ENCODE assay signal across 19 mouse cellular contexts in the genomic region with DNA sequence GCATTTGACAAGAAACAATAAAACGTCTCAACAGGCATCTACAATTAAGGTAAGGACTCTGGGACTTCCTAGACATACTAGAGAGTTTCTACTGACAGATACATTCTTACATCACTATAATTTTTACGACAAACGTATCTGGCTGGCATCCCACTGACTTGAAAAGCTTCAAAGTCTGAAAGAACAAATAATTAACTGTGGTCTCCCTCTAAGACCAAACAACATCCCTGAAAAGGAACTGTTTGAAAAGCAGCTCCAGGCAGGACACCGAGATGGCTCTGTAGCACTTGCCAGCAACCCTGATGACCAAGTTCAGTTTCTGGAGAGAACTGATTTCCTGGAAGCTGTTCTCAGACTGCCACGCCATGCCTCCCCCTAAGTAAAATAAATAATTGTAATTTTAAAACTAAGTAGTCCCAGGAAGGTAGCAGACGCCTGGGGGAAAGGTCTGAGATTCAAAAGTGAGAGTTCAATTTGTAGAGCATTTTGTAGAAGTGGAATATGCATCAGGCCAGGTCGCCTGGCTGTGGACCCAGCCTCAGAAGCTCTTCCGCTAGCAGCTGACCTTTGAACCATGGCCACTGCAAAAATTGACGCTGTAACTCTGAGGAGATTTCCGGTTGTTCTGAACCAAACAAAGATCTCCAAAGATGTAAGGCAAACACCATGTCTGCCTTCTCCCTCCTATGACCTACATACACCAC.
A peak's percentile ranks its signal among the peaks of the same experiment; 100 is the strongest.
DNase-seq lines count a peak whose midpoint lies in the region; ATAC-seq and TF ChIP-seq lines count a peak whose summit lies in the region.
"Had no signal": no experiment of that assay in that cellular context is flagged by ENCODE, and none has a peak within 500 bp of the region (broad histone marks: within the 10 kb centered on the region; RNA-seq: fewer than 3 reads in every experiment).

No protein-coding gene starts in this region.

- H3K4me2 ChIP-seq in forebrain, postnatal 0 days (ENCODE audit: low read depth) = no peak overlapping the region
- H3K4me2 ChIP-seq in forebrain, embryonic 14.5 days (ENCODE audit: low read length) = no peak overlapping the region
- H3K4me2 ChIP-seq in lung, embryonic 16.5 days (ENCODE audit: low read depth, low read length) = peak overlapping the region; percentile 19; the same call in 1 of the 2 replicates
- H3K4me2 ChIP-seq in kidney, embryonic 16.5 days (replicated peaks; ENCODE audit: low read depth, low read length) = no peak overlapping the region
- peak overlapping the region; percentile 4; the same call in 1 of the 2 replicates for H3K4me2 ChIP-seq in liver, postnatal 0 days (ENCODE audit: low read depth, low read length)
- H3K4me2 ChIP-seq: forebrain, embryonic 15.5 days; heart, embryonic 15.5 days; limb, embryonic 13.5 days had no signal

- no peak overlapping the region for H3K9ac ChIP-seq in forebrain, postnatal 0 days
- H3K9ac ChIP-seq in forebrain, embryonic 14.5 days (ENCODE audit: low read length) = no peak overlapping the region
- no peak overlapping the region for H3K9ac ChIP-seq in lung, embryonic 16.5 days (ENCODE audit: low read length)
- no peak overlapping the region for H3K9ac ChIP-seq in kidney, embryonic 16.5 days (replicated peaks; ENCODE audit: low read length)
- no peak overlapping the region for H3K9ac ChIP-seq in liver, postnatal 0 days (replicated peaks)
- H3K9ac ChIP-seq: forebrain, embryonic 15.5 days; heart, embryonic 15.5 days; limb, embryonic 13.5 days had no signal

- H3K27me3 ChIP-seq in forebrain, postnatal 0 days (ENCODE audit: insufficient read depth, low read length) = no peaks in the 10 kb centered on the region
- H3K27me3 ChIP-seq in forebrain, embryonic 14.5 days (replicated peaks; ENCODE audit: control insufficient read depth, insufficient read depth, low read length) = no peaks in the 10 kb centered on the region
- no peaks in the 10 kb centered on the region for H3K27me3 ChIP-seq in lung, embryonic 16.5 days (ENCODE audit: control insufficient read depth, insufficient read depth, low read depth, low read length)
- H3K27me3 ChIP-seq in kidney, embryonic 16.5 days (ENCODE audit: insufficient read depth, low read length) = no peaks in the 10 kb centered on the region
- H3K27me3 ChIP-seq in liver, postnatal 0 days (ENCODE audit: insufficient read depth, low read length) = no peaks in the 10 kb centered on the region
- H3K27me3 ChIP-seq: forebrain, embryonic 15.5 days; heart, embryonic 15.5 days; limb, embryonic 13.5 days had no signal

- WGBS in forebrain, postnatal 0 days = 67% methylated on average over 10 of the region's 10 CpGs
- WGBS in forebrain, embryonic 14.5 days = 77% methylated on average over 10 of the region's 10 CpGs
- WGBS in lung, embryonic 16.5 days = 34% methylated on average over 10 of the region's 10 CpGs
- 41% methylated on average over 10 of the region's 10 CpGs for WGBS in lung, adult 2 months
- WGBS in kidney, embryonic 16.5 days = 47% methylated on average over 10 of the region's 10 CpGs
- 47% methylated on average over 10 of the region's 10 CpGs for WGBS in liver, postnatal 0 days (ENCODE audit: insufficient replicate concordance)

- DNase-seq in forebrain, postnatal 0 days = no peak
- DNase-seq in forebrain, embryonic 14.5 days (ENCODE audit: low spot score) = no peak
- DNase-seq in lung, adult 2 months = no peak
- DNase-seq in liver, postnatal 0 days = no peak
- no peak for DNase-seq in cerebellum, postnatal 36 days
- DNase-seq in urinary bladder, postnatal 4 days (ENCODE audit: low spot score in 2 of 2) = no peak
- DNase-seq: cerebellum, postnatal 10 days; heart, adult 18-20 months; layer of hippocampus, adult 9-11 months; right cerebral cortex, postnatal 14 days; thymus, postnatal 4 days had no signal

- H3K9me3 ChIP-seq in forebrain, postnatal 0 days (ENCODE audit: low read length) = no peaks in the 10 kb centered on the region
- no peaks in the 10 kb centered on the region for H3K9me3 ChIP-seq in forebrain, embryonic 14.5 days (replicated peaks; ENCODE audit: control insufficient read depth, low read length)
- no peaks in the 10 kb centered on the region for H3K9me3 ChIP-seq in lung, embryonic 16.5 days (ENCODE audit: control insufficient read depth, low read length)
- H3K9me3 ChIP-seq in kidney, embryonic 16.5 days (ENCODE audit: low read length) = no peaks in the 10 kb centered on the region
- H3K9me3 ChIP-seq in liver, postnatal 0 days (ENCODE audit: low read length) = no peaks in the 10 kb centered on the region
- H3K9me3 ChIP-seq: embryonic facial prominence, embryonic 10.5 days; forebrain, embryonic 15.5 days; heart, embryonic 15.5 days; limb, embryonic 13.5 days; midbrain, embryonic 10.5 days had no signal

- no peak for TF ChIP-seq CTCF in forebrain, postnatal 0 days (IDR thresholded peaks at IDR 0.05; ENCODE audit: low read depth)
- TF ChIP-seq CTCF in lung, adult 2 months (IDR thresholded peaks at IDR 0.05; ENCODE audit: insufficient read depth, low read length) = no peak
- TF ChIP-seq CTCF in liver, postnatal 0 days (IDR thresholded peaks at IDR 0.05; ENCODE audit: low read depth) = no peak

- peak overlapping the region; percentile 9; the same call in 1 of the 2 replicates for H3K27ac ChIP-seq in forebrain, postnatal 0 days (ENCODE audit: low read depth, low read length)
- no peak overlapping the region for H3K27ac ChIP-seq in forebrain, embryonic 14.5 days (ENCODE audit: low read depth, low read length)
- H3K27ac ChIP-seq in lung, embryonic 16.5 days (ENCODE audit: low read length) = 0 out of 2 replicates have a peak overlapping the region, but pooled peaks have one; percentile 28
- H3K27ac ChIP-seq in kidney, embryonic 16.5 days (ENCODE audit: low read length) = peak overlapping the region; percentile 48; the same call in 1 of the 2 replicates
- peak overlapping the region; percentile 77 for H3K27ac ChIP-seq in liver, postnatal 0 days (ENCODE audit: low read depth)
- H3K27ac ChIP-seq: embryonic facial prominence, embryonic 10.5 days; forebrain, embryonic 15.5 days; heart, embryonic 15.5 days; kidney, postnatal 0 days; limb, embryonic 13.5 days; midbrain, embryonic 10.5 days had no signal

- no peak for ATAC-seq in forebrain, postnatal 0 days
- ATAC-seq in forebrain, embryonic 14.5 days = no peak
- ATAC-seq in lung, embryonic 16.5 days (ENCODE audit: low read depth) = no peak
- ATAC-seq in kidney, embryonic 16.5 days (ENCODE audit: low FRiP score, low TSS enrichment) = no peak; the same call in 1 of the 2 replicates
- ATAC-seq in liver, postnatal 0 days = peak; percentile 61
- ATAC-seq: forebrain, embryonic 15.5 days had no signal

- TF ChIP-seq POLR2A in lung, adult 2 months (IDR thresholded peaks at IDR 0.05; ENCODE audit: borderline replicate concordance, extremely low read depth, low read depth, low read length) = no peak

- H3K36me3 ChIP-seq in forebrain, postnatal 0 days (ENCODE audit: insufficient read depth) = no peaks in the 10 kb centered on the region
- H3K36me3 ChIP-seq in forebrain, embryonic 14.5 days (ENCODE audit: control insufficient read depth, insufficient read depth, low read length) = peaks cover 1% of the 10 kb centered on the region; the same call in 1 of the 2 replicates
- 0 out of 2 replicates have a peak, but pooled peaks cover 5% of the 10 kb centered on the region for H3K36me3 ChIP-seq in lung, embryonic 16.5 days (ENCODE audit: control insufficient read depth, insufficient read depth, low read length)
- peaks cover 2% of the 10 kb centered on the region; the same call in 1 of the 2 replicates for H3K36me3 ChIP-seq in kidney, embryonic 16.5 days (ENCODE audit: insufficient read depth, low read length)
- H3K36me3 ChIP-seq in liver, postnatal 0 days (replicated peaks; ENCODE audit: insufficient read depth, low read length) = no peaks in the 10 kb centered on the region
- H3K36me3 ChIP-seq: forebrain, embryonic 15.5 days; heart, embryonic 15.5 days had no signal

- no peak overlapping the region for H3K4me3 ChIP-seq in forebrain, postnatal 0 days (ENCODE audit: low read depth, low read length)
- no peak overlapping the region for H3K4me3 ChIP-seq in forebrain, embryonic 14.5 days (ENCODE audit: low read depth, low read length)
- H3K4me3 ChIP-seq in lung, embryonic 16.5 days (ENCODE audit: low read length) = no peak overlapping the region
- no peak overlapping the region for H3K4me3 ChIP-seq in lung, adult 2 months (replicated peaks; ENCODE audit: extremely low read depth, low read depth, low read length)
- H3K4me3 ChIP-seq in kidney, embryonic 16.5 days (ENCODE audit: low read length) = no peak overlapping the region
- no peak overlapping the region for H3K4me3 ChIP-seq in liver, postnatal 0 days (ENCODE audit: low read depth, low read length)
- H3K4me3 ChIP-seq: embryonic facial prominence, embryonic 10.5 days; forebrain, embryonic 15.5 days; heart, embryonic 15.5 days; limb, embryonic 13.5 days; midbrain, embryonic 10.5 days had no signal

- no peak for TF ChIP-seq EP300 in liver, postnatal 0 days (IDR thresholded peaks at IDR 0.05; ENCODE audit: low read depth)

- H3K4me1 ChIP-seq in forebrain, postnatal 0 days (ENCODE audit: insufficient read depth) = no peaks in the 10 kb centered on the region
- no peaks in the 10 kb centered on the region for H3K4me1 ChIP-seq in forebrain, embryonic 14.5 days (ENCODE audit: control insufficient read depth, insufficient read depth, low read length)
- peaks cover 26% of the 10 kb centered on the region for H3K4me1 ChIP-seq in lung, embryonic 16.5 days (replicated peaks; ENCODE audit: control insufficient read depth, insufficient read depth, low read length)
- H3K4me1 ChIP-seq in lung, adult 2 months (ENCODE audit: control insufficient read depth, insufficient read depth, low read length) = peaks cover 11% of the 10 kb centered on the region
- peaks cover 18% of the 10 kb centered on the region for H3K4me1 ChIP-seq in kidney, embryonic 16.5 days (ENCODE audit: insufficient read depth, low read length)
- peaks cover 9% of the 10 kb centered on the region for H3K4me1 ChIP-seq in liver, postnatal 0 days (ENCODE audit: insufficient read depth)
- H3K4me1 ChIP-seq: midbrain, embryonic 10.5 days had no signal

Comparison
In these comparisons a context has a peak if more than half of its experiments do, and no peak if none do; other contexts are left out.
1. H3K4me2 ChIP-seq: peak in lung, embryonic 16.5 days (single experiment) and liver, postnatal 0 days (single experiment); none in forebrain, postnatal 0 days (single experiment), forebrain, embryonic 14.5 days (single experiment) and kidney, embryonic 16.5 days (single experiment).